Mouse (Mus musculus) lung, adult 2 months (tissue): Measurements from ENCODE around the gene Glrp1.

Experiments
- CTCF ChIP-seq: fragments of 200-500 bp; IDR thresholded peaks from 2 replicates; pipeline ENCODE4 v1.5.1; 2011; ENCODE audit warnings: mild to moderate bottlenecking, low read length, control low read depth; ENCODE audit not compliant: insufficient read depth
- POLR2A ChIP-seq: fragments of 200-500 bp; IDR thresholded peaks from 2 replicates; pipeline ENCODE4 v1.6.1; 2011; ENCODE audit warnings: low read depth, mild to moderate bottlenecking, control low read depth, low read length, borderline replicate concordance; ENCODE audit errors: extremely low read depth

DNA sequence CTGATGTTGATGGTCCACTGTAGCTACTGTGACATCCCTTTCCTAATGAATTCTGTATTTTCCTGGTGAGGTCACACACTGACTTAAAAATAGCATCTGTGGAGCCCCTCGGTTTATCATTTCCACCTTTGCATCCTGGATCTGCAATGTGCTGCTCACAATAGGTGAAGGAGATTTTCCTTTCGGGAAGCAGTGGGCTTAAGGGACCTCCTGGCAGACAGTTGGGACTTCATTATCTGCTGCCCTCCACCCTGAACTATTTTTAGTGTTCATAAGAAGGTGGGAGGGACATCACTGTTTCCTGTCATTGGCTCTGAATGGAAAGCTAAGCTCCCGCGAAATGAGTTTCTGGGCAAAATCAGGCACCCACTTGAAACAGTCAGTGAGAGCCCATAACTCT, 20.9 kb downstream of the Glrp1 start:
- TF ChIP-seq CTCF, result no peak
- TF ChIP-seq POLR2A, result no peak
